Mouse (Mus musculus): ENCODE measurements at regions not wholly inside any gene's neighbourhood (a gene's known extent, or its start where the extent isn't known, plus 50 kb on each side); places are given as distances from the start of the nearest gene placed in this dataset.
A peak's percentile ranks its signal among the peaks of the same experiment; 100 is the strongest.
"Not testable (repeated sequence)": the region's sequence is repeated elsewhere in the genome, so short reads cannot be mapped to it uniquely, and the experiment has no call there.

GRCm38 (mm10) chr6:140229295-140229694, 188.0 kb upstream of the Plcz1 start:
- peak in 1 of 2 experiments; percentile 20 for DNase-seq (ENCODE audit: low spot score in 2 of 2)

DNA sequence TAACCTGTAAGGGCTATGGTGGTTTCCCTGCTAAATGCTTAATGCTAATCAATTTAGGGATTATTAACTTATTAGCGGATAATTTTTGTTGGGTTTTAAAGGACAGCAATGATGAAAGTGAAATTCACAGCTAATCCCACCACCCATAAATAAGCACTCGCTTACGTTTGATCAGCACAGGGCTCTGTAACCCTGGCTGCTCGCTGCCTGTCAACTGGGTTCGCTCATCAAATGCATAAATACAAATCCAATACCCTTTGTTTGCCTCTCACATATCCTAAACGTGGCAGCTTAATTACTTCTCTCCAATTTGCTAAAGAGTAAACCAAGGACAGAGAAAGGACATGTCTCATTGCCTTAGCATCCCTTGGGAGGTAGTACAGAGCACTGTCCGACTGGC, 187.5 kb upstream of the Plcz1 start:
- DNase-seq (ENCODE audit: low spot score in 2 of 2) = no peak

DNA sequence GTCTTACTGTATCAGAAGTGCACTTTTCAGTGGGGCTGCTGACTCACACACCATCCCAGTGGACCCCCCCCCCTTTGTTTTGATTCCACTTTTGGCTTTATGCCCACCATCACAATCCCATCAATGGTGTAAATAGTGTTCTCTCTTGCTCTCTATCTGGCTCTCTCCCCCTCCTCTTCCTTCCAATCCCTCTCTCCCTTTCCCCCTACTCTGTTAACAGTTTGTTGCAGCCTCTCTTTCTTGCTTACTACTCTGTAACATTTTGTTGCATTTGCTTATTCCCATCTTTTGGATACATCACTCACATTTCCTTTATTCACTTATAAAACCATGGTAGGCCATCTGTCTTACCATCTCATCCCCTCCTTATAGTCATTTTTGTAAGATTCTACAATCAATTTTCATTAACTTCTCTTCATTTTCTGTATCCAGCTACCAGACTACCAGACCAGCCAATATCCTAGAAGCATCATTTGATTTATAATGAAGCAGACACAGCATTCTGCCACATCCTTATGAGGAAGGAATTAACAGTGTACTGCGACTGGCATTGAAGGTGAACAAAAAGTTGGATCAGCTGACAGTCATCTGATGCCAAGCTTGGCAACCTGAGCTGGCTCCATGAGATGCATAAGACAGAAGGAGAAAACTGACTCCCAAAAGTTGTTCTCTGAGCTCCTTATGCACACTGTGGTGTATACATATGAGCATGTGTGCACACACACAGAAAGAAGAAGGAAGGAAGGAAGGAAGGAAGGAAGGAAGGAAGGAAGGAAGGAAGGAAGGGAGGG, 181.5 kb upstream of the Plcz1 start:
- no peak for DNase-seq (ENCODE audit: low spot score in 2 of 2)

- no peak for DNase-seq (ENCODE audit: low spot score in 2 of 2)
Measured at GRCm38 (mm10) chr6:140221653-140222272, 180.5 kb upstream of the Plcz1 start.

- DNase-seq (ENCODE audit: low spot score in 2 of 2) = no peak
Measured at GRCm38 (mm10) chr6:140218789-140219188, 177.5 kb upstream of the Plcz1 start.

DNA sequence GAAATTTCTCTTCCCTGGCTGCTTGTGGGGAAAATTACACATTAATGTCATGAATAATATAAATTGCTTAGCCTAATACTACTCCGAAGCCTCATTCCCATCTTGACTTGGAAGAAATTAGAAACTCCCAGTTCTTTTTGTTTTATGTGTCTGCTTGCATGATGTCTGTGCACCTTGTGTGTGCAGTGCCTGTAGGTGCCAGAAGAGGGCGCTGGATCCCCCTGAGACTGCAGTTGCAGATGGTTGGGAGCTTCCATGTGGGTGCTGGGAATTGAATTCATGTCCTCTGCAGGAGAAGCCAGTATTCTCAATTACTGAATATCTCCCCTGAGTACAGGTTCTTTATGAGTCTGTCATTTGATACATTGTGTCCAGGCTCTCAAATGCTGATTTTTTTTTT, 171.1 kb upstream of the Plcz1 start:
- DNase-seq (ENCODE audit: low spot score in 2 of 2) = no peak

- no peak for DNase-seq (ENCODE audit: low spot score in 2 of 2)
Measured at GRCm38 (mm10) chr6:140210141-140210540, 168.9 kb upstream of the Plcz1 start.

- DNase-seq (ENCODE audit: low spot score in 2 of 2) = no peak
Measured at GRCm38 (mm10) chr6:140209083-140209482, 167.8 kb upstream of the Plcz1 start.

DNA sequence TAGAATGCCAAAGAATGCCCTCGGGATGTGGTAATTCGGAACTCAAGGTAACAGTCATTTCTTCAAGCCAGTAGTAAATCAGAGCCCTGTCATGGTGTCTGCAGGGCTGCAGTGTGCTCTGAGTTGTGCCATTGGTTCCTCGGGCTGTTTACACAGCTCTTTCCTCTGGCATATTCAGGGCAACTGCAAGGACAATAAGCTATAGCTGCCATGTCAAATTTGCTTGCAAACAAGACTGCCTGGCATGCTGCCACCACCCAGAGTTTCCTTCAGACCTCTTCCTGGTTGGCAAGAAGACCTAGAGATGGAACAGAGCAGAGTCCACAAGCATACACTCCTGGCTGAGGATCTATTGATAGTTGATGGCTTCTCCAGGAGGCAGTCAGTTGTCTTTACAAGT, 167.1 kb upstream of the Plcz1 start:
- no peak for DNase-seq (ENCODE audit: low spot score in 2 of 2)

DNA sequence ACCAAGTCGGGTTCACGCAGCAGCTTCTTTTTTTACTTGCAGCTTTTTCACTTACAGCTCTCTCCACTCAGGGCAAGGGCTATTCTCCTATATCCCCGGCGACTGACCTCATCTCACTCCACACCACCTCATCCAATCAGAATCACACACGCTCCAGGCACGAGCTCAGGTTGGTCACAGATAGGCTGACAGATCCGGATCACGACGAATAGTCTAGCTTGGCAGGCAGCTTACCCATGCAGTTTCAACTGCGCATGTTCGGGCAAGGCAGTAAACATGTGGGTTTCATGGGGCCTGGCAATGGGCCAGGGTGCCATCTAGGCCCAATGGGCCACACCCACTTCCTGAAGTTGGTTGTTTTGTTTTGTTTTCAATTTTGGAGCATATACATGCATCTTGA, 165.4 kb upstream of the Plcz1 start:
- DNase-seq (ENCODE audit: low spot score in 2 of 2) = not testable (repeated sequence)

DNA sequence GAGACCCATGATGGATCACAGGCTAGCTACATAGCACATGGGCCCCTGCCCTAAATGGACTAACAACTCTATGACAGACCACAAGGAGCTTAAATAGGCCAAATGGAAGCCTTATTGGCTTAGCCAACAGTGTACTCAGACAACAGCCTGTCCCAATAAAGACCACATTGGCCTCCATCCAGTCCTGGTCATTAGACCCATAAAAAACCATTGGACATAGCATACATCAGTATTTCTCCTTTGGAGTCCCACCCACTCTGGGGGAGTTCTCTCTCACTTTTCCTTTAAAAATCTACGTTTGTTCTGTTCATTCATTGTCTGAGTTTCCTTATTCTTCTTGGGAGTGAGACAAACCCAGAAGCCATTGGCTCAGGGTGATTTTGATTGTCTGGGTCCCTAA, 160.1 kb upstream of the Plcz1 start:
- DNase-seq (ENCODE audit: low spot score in 2 of 2) = no peak

DNA sequence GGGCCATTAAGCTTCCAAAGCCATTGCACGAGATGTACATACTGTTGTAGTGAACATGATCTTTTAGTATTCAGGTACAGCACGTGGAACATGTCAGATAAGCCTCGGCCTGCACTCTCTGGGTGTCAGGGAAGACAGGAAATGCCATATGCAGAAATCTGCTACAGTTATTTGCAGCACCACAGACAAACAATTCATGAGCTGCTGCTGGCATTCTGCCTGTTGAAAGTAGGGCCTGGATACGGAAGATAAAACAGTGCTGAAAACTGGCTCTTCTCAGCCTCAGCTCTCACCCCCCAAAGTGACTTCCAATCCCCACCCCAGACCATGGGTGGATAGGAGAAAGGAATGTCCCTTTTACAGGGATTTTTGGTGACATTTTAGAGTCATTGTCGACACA, 159.1 kb upstream of the Plcz1 start:
- no peak for DNase-seq (ENCODE audit: low spot score in 2 of 2)

DNA sequence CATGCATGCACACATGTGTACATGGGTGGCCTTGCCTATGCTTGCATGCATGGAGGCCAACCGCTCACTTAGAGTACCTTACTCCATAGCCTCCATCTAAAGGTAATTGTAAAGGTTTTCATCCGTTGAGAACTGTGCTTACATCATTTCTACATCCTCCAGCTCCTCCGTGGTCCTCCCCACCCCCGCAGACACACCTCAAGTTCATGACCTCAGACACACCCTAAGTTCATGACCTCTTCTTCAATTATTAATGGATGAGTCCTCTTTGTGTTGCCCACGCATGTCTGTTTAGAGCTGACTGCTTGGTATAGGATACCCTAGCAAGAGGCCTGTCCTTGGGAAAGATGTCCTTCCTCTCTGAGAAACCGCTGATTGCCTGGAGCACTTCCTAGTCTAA, 156.8 kb upstream of the Plcz1 start:
- DNase-seq (ENCODE audit: low spot score in 2 of 2) = no peak

DNA sequence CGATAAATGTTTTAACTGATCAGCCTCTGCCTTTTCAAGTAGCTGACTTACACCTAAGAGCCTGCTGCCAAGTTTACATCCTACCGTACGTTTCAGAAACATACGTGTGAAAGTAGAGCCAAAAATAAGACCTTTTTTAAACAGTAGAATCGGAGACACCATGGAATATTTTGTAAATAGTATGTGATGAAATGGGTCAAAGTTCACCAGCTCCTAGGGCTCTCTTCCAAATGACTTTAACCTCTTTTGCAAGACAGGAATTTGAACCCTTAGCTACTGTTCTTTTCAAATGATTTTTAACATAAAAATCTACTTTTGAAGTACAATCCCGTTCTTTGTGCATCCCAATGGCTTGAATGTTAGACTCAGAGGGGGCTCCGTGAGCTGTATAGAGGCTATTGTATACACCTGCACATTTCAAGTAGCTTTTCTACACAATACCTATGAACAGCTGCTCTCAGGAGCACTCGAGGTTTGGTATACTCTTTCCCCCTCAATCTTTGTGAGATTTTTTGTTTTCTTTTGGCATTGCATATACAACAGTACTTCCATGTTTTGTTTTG, 155.9 kb upstream of the Plcz1 start:
- DNase-seq (ENCODE audit: low spot score in 2 of 2) = no peak

GRCm38 (mm10) chr6:140194276-140194675, 153.0 kb upstream of the Plcz1 start:
- DNase-seq (ENCODE audit: low spot score in 2 of 2) = no peak

- DNase-seq (ENCODE audit: low spot score in 2 of 2) = peak in 1 of 2 experiments; percentile 27
Measured at GRCm38 (mm10) chr6:140193084-140193939, 152.1 kb upstream of the Plcz1 start.

DNA sequence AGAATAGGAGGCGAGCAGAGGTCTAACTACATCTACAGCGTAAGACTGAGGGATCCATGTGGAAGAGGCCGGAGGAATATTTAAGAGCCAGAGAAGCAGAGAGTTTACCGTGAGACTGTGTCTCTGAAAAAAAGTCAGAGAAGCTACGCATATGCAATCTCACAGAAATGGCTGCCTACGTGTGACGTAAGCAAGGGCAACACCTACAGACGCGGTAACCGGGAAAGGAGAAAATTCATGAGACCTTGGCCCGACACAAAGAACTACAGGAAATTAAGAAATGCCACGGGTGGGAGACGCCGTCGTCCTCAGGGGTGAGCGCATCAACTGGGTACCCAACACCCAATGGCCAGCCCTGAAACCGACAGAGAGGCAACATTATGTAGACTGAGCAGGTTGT, 151.3 kb upstream of the Plcz1 start:
- no peak for DNase-seq (ENCODE audit: low spot score in 2 of 2)

GRCm38 (mm10) chr6:140191341-140191740, 150.1 kb upstream of the Plcz1 start:
- no peak for DNase-seq (ENCODE audit: low spot score in 2 of 2)

DNA sequence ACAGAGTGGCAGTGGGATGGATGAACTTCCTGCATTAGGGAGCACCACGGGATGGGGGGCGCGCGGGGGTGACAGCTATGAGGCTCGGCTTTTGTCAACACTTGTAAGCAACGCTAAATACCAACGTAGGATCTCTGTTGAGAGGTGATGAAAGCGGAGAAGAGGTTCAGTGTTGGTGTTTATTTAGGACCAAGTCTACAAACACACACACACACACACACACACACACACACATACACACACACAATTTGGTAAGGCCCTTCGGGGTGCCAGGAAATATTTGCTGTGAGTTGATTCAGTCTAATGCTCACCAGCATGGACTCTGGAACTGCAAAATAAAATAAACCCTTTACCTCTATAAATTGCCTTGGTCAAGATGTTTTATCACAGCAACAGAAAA, 148.3 kb upstream of the Plcz1 start:
- no peak for DNase-seq (ENCODE audit: low spot score in 2 of 2)

DNA sequence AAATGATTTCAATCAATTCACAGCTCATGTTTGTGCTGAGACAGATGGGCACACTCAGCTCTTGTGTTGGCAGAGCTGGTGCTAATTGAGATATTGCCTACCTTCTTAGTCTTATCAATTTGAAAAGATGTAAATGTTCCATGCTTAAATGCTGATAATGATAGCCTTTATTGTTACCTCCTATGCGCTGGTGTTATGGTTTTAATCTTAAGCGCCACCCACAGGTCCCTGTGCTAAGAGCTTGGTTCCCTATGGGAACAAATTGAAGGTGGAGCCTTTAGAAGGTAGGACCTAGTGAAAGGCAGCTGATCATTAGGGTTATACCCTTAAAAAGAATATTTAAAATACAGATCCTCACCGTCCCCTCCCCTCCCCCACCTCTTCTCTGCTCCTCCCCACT, 146.5 kb upstream of the Plcz1 start:
- DNase-seq (ENCODE audit: low spot score in 2 of 2) = no peak

GRCm38 (mm10) chr6:140187106-140187505, 145.8 kb upstream of the Plcz1 start:
- no peak for DNase-seq (ENCODE audit: low spot score in 2 of 2)

DNA sequence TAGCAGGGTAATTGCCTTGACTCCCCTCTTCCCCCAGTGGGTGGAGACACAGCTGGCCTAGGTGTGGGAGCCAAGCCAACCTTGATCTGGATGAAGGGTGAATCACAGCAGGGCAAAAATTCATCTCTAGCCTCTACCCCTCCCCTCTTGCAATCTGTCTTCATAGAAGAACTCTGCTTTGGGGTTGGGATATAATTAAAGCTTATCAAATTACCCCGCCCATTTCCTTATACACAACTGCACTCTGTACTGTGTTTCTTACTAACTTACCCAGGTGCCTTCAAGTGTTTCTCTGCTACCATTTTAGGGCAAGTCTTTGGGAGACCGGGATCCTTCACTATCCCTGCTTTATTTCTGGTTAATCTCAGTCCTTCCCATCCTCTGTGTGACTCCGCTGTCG, 138.7 kb upstream of the Plcz1 start:
- no peak for DNase-seq (ENCODE audit: low spot score in 2 of 2)

Measured in urinary bladder, postnatal 4 days (tissue).